Mouse (Mus musculus): ENCODE results near the gene Tcam1. TPM values are rescaled to one million over a fixed set of nuclear protein-coding genes. Genes with fewer than 3 reads are reported as not detected.

Gene Tcam1
- polyA plus RNA-seq, 1 experiment from 2014 or later = 0.28 TPM

GRCm38 (mm10) chr11:106266431-106266830 lies 10.0 kb upstream of the Tcam1 start:
- peaks cover 60% of the 10 kb centered on the region for H3K36me3 ChIP-seq
- 92% methylated on average over 10 of the region's 10 CpGs for WGBS
- peaks cover 41% of the 10 kb centered on the region for H3K4me1 ChIP-seq
- no peak overlapping the region for H3K27ac ChIP-seq
- H3K27me3 ChIP-seq (replicated peaks) = no peaks in the 10 kb centered on the region
- H3K9ac ChIP-seq = no peak overlapping the region
- no peak overlapping the region for H3K4me2 ChIP-seq
- ATAC-seq (ENCODE audit: insufficient read depth, low FRiP score, low read depth) = no peak
- H3K4me3 ChIP-seq (replicated peaks) = no peak overlapping the region
- H3K9me3 ChIP-seq = no peaks in the 10 kb centered on the region

- Histone ChIP-seq H3K4me3 (replicated peaks) (peak overlapping the region; percentile 4; the same call in 1 of the 2 replicates), H3K27me3 (replicated peaks) (no peaks in the 10 kb centered on the region), H3K9me3 (no peaks in the 10 kb centered on the region), H3K4me1 (peaks cover 42% of the 10 kb centered on the region), H3K4me2 (peak overlapping the region; percentile 47), H3K9ac (no peak overlapping the region), H3K36me3 (peaks cover 51% of the 10 kb centered on the region), H3K27ac (peak overlapping the region; percentile 93)
- 0 out of 2 replicates have a peak, but pooled peaks have one; percentile 27 for ATAC-seq (ENCODE audit: insufficient read depth, low FRiP score, low read depth)
- 52% methylated on average over 15 of the region's 15 CpGs for WGBS
Observed at GRCm38 (mm10) chr11:106267311-106267852, 9.1 kb upstream of the Tcam1 start.

- Histone ChIP-seq H3K9me3 (no peaks in the 10 kb centered on the region), H3K9ac (no peak overlapping the region), H3K4me2 (peak overlapping the region; percentile 47), H3K27me3 (replicated peaks) (no peaks in the 10 kb centered on the region), H3K4me3 (replicated peaks) (peak overlapping the region; percentile 4; the same call in 1 of the 2 replicates), H3K36me3 (peaks cover 46% of the 10 kb centered on the region), H3K27ac (peak overlapping the region; percentile 93), H3K4me1 (peaks cover 42% of the 10 kb centered on the region)
- ATAC-seq (ENCODE audit: insufficient read depth, low FRiP score, low read depth) = no peak
- 54% methylated on average over 5 of the region's 5 CpGs for WGBS
Observed at GRCm38 (mm10) chr11:106267871-106268270, 8.6 kb upstream of the Tcam1 start.

GRCm38 (mm10) chr11:106268326-106269059 lies 8.0 kb upstream of the Tcam1 start:
- Histone ChIP-seq H3K27ac (peak overlapping the region; percentile 93), H3K4me3 (replicated peaks) (peak overlapping the region; percentile 14; the same call in 1 of the 2 replicates), H3K36me3 (peaks cover 40% of the 10 kb centered on the region), H3K4me2 (peak overlapping the region; percentile 47), H3K4me1 (peaks cover 44% of the 10 kb centered on the region), H3K9me3 (no peaks in the 10 kb centered on the region), H3K27me3 (replicated peaks) (no peaks in the 10 kb centered on the region), H3K9ac (no peak overlapping the region)
- no peak for ATAC-seq (ENCODE audit: insufficient read depth, low FRiP score, low read depth)
- WGBS = 15% methylated on average over 8 of the region's 8 CpGs

- Histone ChIP-seq H3K9me3 (no peaks in the 10 kb centered on the region), H3K27ac (peak overlapping the region; percentile 93), H3K27me3 (replicated peaks) (no peaks in the 10 kb centered on the region), H3K9ac (no peak overlapping the region), H3K4me3 (replicated peaks) (peak overlapping the region; percentile 14; the same call in 1 of the 2 replicates), H3K36me3 (peaks cover 35% of the 10 kb centered on the region), H3K4me2 (peak overlapping the region; percentile 47), H3K4me1 (peaks cover 49% of the 10 kb centered on the region)
- WGBS = 14% methylated on average over 3 of the region's 3 CpGs
- no peak for ATAC-seq (ENCODE audit: insufficient read depth, low FRiP score, low read depth)
Observed at GRCm38 (mm10) chr11:106269060-106269431, 7.4 kb upstream of the Tcam1 start.

- H3K27ac ChIP-seq = peak overlapping the region; percentile 94
- no peaks in the 10 kb centered on the region for H3K9me3 ChIP-seq
- peaks cover 65% of the 10 kb centered on the region for H3K4me1 ChIP-seq
- peak overlapping the region; percentile 83 for H3K4me3 ChIP-seq (replicated peaks)
- ATAC-seq (ENCODE audit: insufficient read depth, low FRiP score, low read depth) = no peak
- peak overlapping the region; percentile 100; the same call in 1 of the 2 replicates for H3K9ac ChIP-seq
- 17% methylated on average over 5 of the region's 5 CpGs for WGBS
- H3K36me3 ChIP-seq = peaks cover 13% of the 10 kb centered on the region
- H3K27me3 ChIP-seq (replicated peaks) = no peaks in the 10 kb centered on the region
- H3K4me2 ChIP-seq = peak overlapping the region; percentile 86
Observed at GRCm38 (mm10) chr11:106271131-106271793, 5.2 kb upstream of the Tcam1 start.

GRCm38 (mm10) chr11:106271794-106272643 lies 4.5 kb upstream of the Tcam1 start:
- Histone ChIP-seq H3K27ac (peak overlapping the region; percentile 94), H3K4me3 (replicated peaks) (peak overlapping the region; percentile 83), H3K27me3 (replicated peaks) (no peaks in the 10 kb centered on the region), H3K36me3 (peaks cover 6% of the 10 kb centered on the region), H3K9me3 (no peaks in the 10 kb centered on the region), H3K4me2 (peak overlapping the region; percentile 86), H3K4me1 (peaks cover 64% of the 10 kb centered on the region), H3K9ac (peak overlapping the region; percentile 100)
- under 1% methylated on average over 41 of the region's 41 CpGs for WGBS
- peak; percentile 9; the same call in 1 of the 2 replicates for ATAC-seq (ENCODE audit: insufficient read depth, low FRiP score, low read depth)

GRCm38 (mm10) chr11:106272644-106273310 lies 3.7 kb upstream of the Tcam1 start, which contains the start of gene Smarcd2:
TSS of gene Smarcd2 (minus strand) at chr11:106272972.
- Histone ChIP-seq H3K4me3 (replicated peaks) (peak within 1 kb of the TSS; percentile 83), H3K9ac (peak within 1 kb of the TSS; percentile 100), H3K4me2 (peak within 1 kb of the TSS; percentile 86), H3K27ac (peak within 1 kb of the TSS; percentile 94), H3K27me3 (replicated peaks) (no peaks in the 10 kb centered on the region), H3K9me3 (no peaks in the 10 kb centered on the region), H3K36me3 (0 out of 2 replicates have a peak, but pooled peaks cover 4% of the 10 kb centered on the region), H3K4me1 (peaks cover 56% of the 10 kb centered on the region)
- under 1% methylated on average over 59 of the region's 72 CpGs for WGBS
- ATAC-seq (ENCODE audit: insufficient read depth, low FRiP score, low read depth) = peak; percentile 92

- Histone ChIP-seq H3K9me3 (no peaks in the 10 kb centered on the region), H3K4me2 (peak overlapping the region; percentile 78), H3K9ac (peak overlapping the region; percentile 34; the same call in 1 of the 2 replicates), H3K36me3 (0 out of 2 replicates have a peak, but pooled peaks cover 4% of the 10 kb centered on the region), H3K27ac (peak overlapping the region; percentile 94), H3K27me3 (replicated peaks) (no peaks in the 10 kb centered on the region), H3K4me1 (peaks cover 51% of the 10 kb centered on the region), H3K4me3 (replicated peaks) (peak overlapping the region; percentile 83)
- 0 out of 2 replicates have a peak, but pooled peaks have one; percentile 1 for ATAC-seq (ENCODE audit: insufficient read depth, low FRiP score, low read depth)
- WGBS = 9% methylated on average over 16 of the region's 16 CpGs
Observed at GRCm38 (mm10) chr11:106273311-106273684, 3.2 kb upstream of the Tcam1 start.

- Histone ChIP-seq H3K36me3 (0 out of 2 replicates have a peak, but pooled peaks cover 4% of the 10 kb centered on the region), H3K9me3 (no peaks in the 10 kb centered on the region), H3K27ac (peak overlapping the region; percentile 94), H3K4me1 (peaks cover 46% of the 10 kb centered on the region), H3K4me2 (peak overlapping the region; percentile 78), H3K9ac (no peak overlapping the region), H3K27me3 (replicated peaks) (no peaks in the 10 kb centered on the region), H3K4me3 (replicated peaks) (peak overlapping the region; percentile 83)
- no peak for ATAC-seq (ENCODE audit: insufficient read depth, low FRiP score, low read depth)
- 96% methylated on average over 6 of the region's 6 CpGs for WGBS
Observed at GRCm38 (mm10) chr11:106273811-106274210, 2.7 kb upstream of the Tcam1 start.

Measured in stomach, embryonic 15.5 days (tissue).